Mouse (Mus musculus): ENCODE measurements around the gene Ahnak2.

Ahnak2 gene

GRCm38 (mm10) chr12:112820401-112820999, 18.0 kb upstream of the Ahnak2 start:
- peak in 1 of 2 experiments; percentile 25 for DNase-seq

GRCm38 (mm10) chr12:112819057-112819662, 16.7 kb upstream of the Ahnak2 start:
- peak; percentile 49 to 64 for DNase-seq

GRCm38 (mm10) chr12:112816866-112817265, 14.4 kb upstream of the Ahnak2 start:
- DNase-seq, result peak in 1 of 2 experiments; percentile 15

- peak; percentile 74 to 79 for DNase-seq
These were observed 13.8 kb upstream of the Ahnak2 start for GRCm38 (mm10) chr12:112816294-112816693.

- peak; percentile 52 to 83 for DNase-seq
These were observed 12.4 kb upstream of the Ahnak2 start for GRCm38 (mm10) chr12:112814682-112815470.

- peak; percentile 76 to 90 for DNase-seq
These were observed 10.9 kb upstream of the Ahnak2 start for GRCm38 (mm10) chr12:112813370-112813769.

DNA sequence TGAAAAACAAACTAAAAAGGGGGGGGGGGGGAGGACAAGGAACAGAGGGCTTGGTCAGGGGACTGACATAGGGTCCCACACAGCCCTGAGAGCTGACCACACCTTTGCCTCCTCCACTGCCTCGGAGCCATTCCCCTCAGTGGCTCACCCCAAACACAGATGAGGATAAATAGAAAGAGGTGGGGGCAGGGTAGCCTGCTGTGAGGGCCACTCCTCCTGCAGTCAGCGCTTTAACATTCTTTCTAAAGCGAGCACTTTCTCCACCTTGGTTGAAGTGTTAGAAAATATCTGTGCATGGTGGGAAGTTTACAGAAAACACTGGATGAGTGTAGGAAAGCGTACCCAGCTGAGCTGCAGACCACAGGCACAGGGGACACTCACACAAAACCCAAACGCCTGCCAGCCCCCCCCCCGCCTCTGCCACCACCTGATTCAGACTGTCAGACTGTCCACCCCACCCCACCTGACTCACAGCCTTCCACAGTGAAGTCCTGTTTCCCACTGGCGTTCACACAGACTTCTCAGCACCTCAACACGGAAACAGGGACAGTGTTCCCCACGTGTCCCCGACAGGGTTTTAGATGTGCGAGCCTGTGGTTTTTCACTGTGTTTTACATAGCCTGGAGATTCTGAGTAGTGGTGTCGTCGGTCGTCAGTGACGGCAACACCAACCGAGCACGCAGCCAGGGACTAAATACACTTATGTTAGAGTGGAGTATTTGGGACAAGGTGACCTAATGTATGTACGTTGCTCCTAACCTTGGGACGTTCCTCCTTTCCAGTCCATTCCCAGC, 7.8 kb upstream of the Ahnak2 start:
- peak in 1 of 2 experiments; percentile 41 for DNase-seq

DNA sequence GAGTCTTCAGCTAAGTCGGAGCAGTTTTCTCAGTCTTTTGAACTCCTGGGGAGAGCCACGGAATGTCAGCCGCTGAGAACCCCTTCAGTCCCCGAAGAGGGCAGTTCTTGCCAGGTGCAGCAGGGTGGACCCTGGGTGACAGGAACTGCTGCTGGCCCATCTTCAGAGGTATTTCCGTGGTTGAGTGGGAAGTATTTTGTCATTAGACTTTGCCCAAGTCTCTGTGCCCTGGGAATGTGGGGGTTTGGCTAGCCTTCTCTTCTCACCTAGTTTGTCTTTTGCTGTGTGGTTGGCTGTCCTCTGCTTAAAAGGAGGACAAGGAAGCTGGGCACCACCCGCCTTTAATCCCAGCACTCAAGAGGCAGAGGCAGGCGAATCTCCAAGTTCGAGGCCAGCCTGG, 7.2 kb upstream of the Ahnak2 start:
- DNase-seq, result peak; percentile 44 to 62

DNA sequence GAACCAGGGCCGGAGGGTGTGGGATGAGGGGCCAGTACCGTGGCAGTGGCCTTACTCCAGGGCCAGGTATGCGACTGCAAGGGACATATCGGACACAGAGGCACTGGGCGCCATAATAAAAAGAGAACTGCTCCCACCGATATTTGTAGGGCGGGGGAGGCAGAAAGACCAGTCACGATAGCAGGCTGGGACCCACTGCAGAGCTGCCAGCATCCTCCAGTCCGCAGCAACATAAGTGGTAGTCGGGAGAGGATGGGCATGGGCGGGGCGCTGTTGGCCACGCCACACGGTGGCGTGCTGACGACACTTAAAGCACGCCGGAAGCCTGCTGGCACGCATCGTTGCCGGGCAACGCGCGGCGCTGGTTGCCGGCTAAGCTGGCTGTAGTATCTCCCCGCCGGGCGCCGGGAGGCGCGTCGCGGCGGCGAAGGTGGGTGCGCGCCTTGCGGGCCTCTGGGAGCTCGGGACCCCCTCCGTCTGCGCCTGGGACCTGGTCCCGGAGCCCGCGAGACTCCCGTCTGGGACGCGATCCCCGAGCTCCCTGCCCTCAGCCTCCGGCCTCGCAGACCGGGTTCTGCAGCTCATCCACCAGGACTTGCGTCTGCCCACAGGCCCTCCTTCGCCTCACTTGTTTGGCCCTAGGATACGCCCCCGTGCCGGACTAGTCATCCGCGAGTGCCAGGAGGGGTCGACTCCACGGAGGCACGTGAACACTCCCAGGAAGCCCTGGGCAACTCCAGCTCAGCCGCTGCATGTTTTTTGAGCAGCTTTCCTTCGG, 6.3 kb upstream of the Ahnak2 start, which contains the start of gene Clba1:
Gene Clba1 (plus strand): TSS at position 351 of the 778 bp plus-strand sequence.
- DNase-seq, result peak; percentile 94 to 95

DNA sequence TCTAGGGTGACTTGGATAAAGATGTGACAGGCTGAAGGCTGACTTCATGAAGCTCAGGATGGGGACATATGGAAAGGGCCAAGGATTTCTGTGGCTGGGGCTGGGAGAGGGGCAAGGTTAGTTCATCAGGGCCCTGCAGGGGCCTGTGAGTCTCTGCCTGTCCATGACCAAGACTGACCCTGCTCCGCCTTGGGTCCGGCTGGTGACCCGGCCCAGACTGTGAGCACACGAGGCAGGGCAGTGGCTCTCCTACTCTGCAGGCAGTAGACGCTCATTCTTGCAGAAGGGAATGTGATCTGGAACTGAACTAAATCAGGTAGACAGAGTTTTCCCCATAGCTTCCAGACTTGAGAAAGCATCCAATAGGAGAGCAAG, 5.7 kb upstream of the Ahnak2 start:
- no peak for DNase-seq

- DNase-seq, result no peak
These were observed 5.3 kb upstream of the Ahnak2 start for GRCm38 (mm10) chr12:112807796-112808195.

- DNase-seq, result no peak
These were observed 3.6 kb upstream of the Ahnak2 start for GRCm38 (mm10) chr12:112806044-112806443.

- peak in 1 of 2 experiments; percentile 53 for DNase-seq
These were observed 1.6 kb upstream of the Ahnak2 start for GRCm38 (mm10) chr12:112804046-112804445.

GRCm38 (mm10) chr12:112802917-112803316, 460 bp upstream of the Ahnak2 start:
- DNase-seq, result no peak

DNA sequence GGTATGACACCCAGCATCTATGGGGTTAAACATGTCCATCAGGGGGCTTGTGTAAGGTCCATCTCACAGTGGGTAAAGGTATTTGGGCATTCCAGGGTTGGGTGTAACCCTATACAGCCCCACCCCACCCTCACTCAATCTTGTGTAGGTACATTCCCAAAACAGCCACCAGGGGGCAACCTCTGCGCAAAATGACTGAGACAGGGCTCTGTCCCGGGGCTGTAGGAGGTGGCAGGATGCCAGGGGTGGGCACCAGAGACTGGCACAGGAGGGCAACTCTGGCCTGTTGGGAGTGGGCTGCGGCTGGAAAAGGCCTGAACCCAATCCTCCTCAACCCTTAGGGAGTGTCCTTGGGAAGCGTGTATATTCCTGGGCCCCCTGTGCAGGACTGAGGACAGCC, 2.0 kb downstream of the Ahnak2 start:
- DNase-seq, result peak; percentile 73 to 82

DNA sequence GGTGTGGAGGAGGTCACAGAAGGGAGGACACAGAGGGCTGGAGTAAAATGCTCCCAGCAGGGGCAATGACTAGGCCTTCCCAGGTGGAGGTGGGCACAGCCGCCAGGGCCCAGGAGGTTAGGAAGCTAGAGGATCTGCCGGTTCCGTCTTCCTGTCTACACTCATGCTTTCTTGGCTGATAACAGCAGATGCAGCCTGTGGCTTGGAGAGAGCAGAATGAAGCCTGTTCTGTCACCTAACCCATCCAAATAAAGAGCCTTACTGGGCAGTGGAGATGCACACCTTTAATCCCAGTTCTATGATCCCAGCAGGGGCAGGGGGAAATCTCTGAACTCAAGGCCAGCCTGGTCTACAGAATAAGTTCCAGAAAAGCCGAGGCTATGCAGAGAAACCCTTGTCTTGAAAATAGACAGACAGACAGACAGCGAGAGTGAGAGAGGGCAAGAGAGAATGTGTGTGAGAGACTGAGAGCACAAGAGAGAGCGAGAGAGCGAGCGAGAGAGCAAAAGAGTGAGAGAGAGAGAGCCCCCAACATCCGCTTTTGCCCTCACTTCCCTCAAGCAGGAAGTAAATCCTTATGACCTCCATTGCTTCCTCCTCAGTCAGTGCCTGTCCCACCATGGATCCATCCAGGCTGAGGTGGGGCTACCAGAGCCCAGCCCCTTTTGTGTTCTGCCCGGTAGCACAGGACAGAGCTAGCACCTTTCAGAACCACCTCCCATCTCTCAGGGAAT, 3.1 kb downstream of the Ahnak2 start:
- peak in 1 of 2 experiments; percentile 25 for DNase-seq

- DNase-seq, result peak in 1 of 2 experiments; percentile 19
These were observed 3.7 kb downstream of the Ahnak2 start for GRCm38 (mm10) chr12:112798716-112799115.

DNA sequence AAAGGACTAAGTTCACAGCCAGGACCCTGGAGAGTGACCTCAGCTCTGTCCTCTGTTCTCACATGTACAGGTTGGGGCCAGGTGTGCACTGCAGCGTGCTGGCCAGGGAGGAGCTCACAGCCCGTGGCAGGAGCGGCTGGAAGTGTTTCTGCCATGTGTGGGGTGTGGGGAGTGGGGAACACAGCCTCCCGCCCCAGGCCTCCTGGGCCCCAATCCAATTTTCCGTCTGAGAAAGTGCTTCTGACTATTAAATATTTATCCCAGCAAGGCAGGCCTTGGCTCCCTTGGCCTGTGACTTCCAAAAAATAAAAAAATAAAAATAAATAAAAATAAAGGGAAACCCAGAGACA, 4.2 kb downstream of the Ahnak2 start:
- peak; percentile 36 to 75 for DNase-seq

GRCm38 (mm10) chr12:112797672-112798331, 4.7 kb downstream of the Ahnak2 start:
- DNase-seq, result peak in 1 of 2 experiments; percentile 35

DNA sequence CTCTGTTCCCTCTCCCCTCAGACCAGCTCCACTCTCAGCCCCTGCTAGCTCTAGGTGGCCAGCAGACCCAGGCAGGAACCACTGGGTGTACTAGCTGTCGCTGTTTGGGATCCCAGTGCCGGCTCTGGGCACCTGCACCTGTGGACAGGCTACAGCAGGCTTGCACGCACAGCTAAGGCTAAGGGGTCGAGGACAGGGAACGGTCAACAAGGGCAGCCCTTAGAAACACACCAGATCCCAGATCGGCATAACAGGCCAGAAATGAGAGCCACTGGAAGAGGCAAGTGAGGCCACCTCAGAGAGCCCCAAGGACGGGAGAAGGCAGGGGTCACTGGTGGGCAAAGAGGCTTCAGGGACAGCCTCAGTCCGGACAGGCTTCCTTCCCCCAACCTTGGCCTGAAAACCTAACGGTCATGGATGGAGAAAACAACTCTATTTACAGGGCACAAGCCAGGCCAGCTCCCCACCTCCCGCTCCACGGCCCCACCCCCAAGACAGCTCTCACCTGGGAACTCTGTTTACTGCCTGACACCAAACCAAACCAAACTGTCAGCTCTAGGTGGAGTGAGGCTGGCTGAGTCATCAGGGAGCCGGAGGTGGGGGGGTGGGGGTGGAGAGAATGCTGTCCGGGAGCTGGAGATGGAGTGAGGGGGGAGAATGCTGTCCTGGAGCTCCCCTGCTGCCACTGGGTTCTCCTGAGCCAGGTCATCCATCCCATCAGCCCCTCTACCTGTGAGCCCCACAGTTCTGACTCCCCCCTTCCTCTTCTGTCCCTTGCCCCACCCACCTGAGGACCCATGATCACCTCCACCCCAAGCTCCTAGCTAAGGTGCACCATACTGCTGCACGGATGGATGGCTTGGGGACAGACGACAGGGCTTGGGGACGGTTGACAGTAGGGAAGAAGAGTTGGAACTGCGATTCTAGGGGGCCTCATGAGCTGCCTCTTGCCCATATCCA, 5.6 kb downstream of the Ahnak2 start:
- no peak for DNase-seq

All from kidney, postnatal 25 days (tissue).